Mouse (Mus musculus) forebrain, embryonic 10.5 days (tissue): ENCODE data around the gene Slc47a2. TPM values are rescaled to one million over a fixed set of nuclear protein-coding genes. Genes with fewer than 3 reads are reported as not detected.

Experiments used
- DNase-seq: peaks from one replicate; pipeline ENCODE4 v3.0.0-alpha.2; 2017; ENCODE audit warnings: low spot score; ENCODE audit errors: extremely low spot score
- H3K27ac ChIP-seq: fragments of 300-500 bp; sonication (generic); 2 replicates; pipeline ENCODE4 v1.5.1; 2016; ENCODE audit warnings: mild to moderate bottlenecking
- H3K27me3 ChIP-seq: fragments of 300-500 bp; sonication (generic); 2 replicates; pipeline ENCODE4 v1.6.1; 2016; ENCODE audit warnings: mild to moderate bottlenecking; ENCODE audit not compliant: poor library complexity, severe bottlenecking
- H3K36me3 ChIP-seq: fragments of 300-500 bp; sonication (generic); replicated peaks from 2 replicates; pipeline ENCODE4 v1.6.1; 2016; ENCODE audit warnings: mild to moderate bottlenecking, moderate library complexity
- H3K4me1 ChIP-seq: fragments of 300-500 bp; sonication (generic); 2 replicates; pipeline ENCODE4 v1.6.1; 2016
- H3K4me3 ChIP-seq: fragments of 300-500 bp; sonication (generic); 2 replicates; pipeline ENCODE4 v1.5.1; 2016; ENCODE audit warnings: mild to moderate bottlenecking, moderate library complexity
- H3K9me3 ChIP-seq: fragments of 300-500 bp; sonication (generic); 2 replicates; pipeline ENCODE4 v1.6.1; 2016; ENCODE audit warnings: mild to moderate bottlenecking, moderate library complexity
- WGBS: fragments of 180-500 bp; shearing (Covaris S2); methylation state at CpG from one replicate; pipeline ENCODE4 v1.1.7; 2016; 5-methylcytosine and 5-hydroxymethylcytosine counted together
- polyA plus RNA-seq: library from polyadenylated mRNA; unstranded; fragments of >200 nt; fragmentation: Nextera tagmentation; extraction: Ambion mirVana; gene quantifications from 2 replicates; pipeline ENCODE4 v1.2.1, GENCODE M21; 2016

Slc47a2 gene
- not detected in 2 replicates for polyA plus RNA-seq

DNA sequence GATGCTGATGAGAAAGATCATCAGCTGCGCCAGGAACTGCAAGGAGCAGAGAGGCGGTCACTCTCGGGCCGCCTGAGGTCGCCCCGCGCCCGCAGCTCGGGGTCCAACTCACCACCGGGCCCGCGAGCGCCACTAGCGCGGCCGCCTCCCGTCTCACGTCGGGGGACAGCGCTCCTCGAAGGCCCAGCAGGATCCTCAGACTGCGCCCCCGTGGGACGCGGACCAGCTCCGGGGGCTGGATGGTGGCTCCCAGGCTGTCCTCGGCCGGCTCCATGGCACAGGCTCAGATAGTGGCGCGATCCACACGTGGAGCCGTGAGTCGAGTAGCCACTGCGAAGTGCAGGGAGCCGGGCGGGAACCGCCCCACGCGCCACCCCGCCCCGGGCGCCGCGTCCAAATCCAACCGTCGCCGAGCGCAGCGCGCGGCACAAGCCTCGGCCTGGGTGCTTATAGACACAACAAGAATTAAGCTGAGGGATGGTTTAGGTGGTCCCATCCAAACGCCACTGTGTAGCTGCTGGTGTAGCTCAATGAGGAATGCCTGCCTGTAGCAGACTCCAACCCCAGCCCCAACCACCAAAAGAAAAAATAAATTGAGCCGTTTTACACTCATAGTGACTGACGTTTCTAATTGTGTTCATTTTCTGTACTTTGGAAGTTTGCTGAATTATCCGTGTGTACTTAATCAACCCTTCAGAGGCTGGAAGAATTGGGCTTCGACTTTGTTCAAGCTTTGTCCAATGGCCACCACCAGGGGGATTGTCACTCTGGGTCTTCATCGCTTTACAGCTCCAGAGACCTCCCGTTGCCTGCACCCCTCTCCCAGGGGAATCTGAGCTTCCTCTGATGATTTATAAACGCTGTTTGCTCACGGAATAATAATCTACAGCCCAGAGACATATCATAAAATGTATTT lies at the start of gene Slc47a2:
Gene Slc47a2, minus strand, starts transcription at position 356 of the 916 bp plus-strand sequence.
- peak within 1 kb of the TSS; percentile 35; the same call in 1 of the 2 replicates for H3K27ac ChIP-seq
- 5% methylated on average over 61 of the region's 61 CpGs for WGBS
- peaks cover 73% of the 10 kb centered on the region for H3K27me3 ChIP-seq

DNA sequence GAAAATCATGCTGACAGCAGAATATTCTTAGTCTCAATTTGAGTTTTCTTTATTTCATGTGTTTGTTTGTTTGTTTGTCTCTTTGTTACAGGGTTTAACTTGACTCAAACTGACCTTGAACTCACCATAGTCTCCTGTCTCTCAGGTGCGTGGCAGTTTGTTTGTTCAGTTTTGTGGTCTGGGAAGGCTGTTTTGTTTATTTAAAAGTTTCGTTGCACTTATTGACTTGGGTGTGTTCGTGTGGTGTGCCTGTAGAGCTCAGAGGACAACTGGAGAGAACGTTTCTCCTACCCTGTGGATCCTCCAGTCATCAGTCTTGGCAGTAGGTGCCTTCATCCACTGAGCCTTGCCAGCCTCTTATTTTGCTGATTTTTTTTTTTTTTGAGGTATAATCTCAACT lies 46.3 kb upstream of the Slc47a2 start:
- Histone ChIP-seq H3K36me3 (no peaks in the 10 kb centered on the region), H3K27me3 (no peaks in the 10 kb centered on the region), H3K27ac (no peak overlapping the region), H3K9me3 (peaks cover 8% of the 10 kb centered on the region), H3K4me1 (no peaks in the 10 kb centered on the region), H3K4me3 (no peak overlapping the region)
- no peak for DNase-seq
- WGBS = 86% methylated on average over 4 of the region's 4 CpGs

More for the DNA sequence above, at the start of gene Slc47a2:
- peak; percentile 24 for DNase-seq
- no peaks in the 10 kb centered on the region for H3K9me3 ChIP-seq
- peaks cover 12% of the 10 kb centered on the region for H3K4me1 ChIP-seq
- H3K4me3 ChIP-seq = peak within 1 kb of the TSS; percentile 52
- no peaks in the 10 kb centered on the region for H3K36me3 ChIP-seq

DNA sequence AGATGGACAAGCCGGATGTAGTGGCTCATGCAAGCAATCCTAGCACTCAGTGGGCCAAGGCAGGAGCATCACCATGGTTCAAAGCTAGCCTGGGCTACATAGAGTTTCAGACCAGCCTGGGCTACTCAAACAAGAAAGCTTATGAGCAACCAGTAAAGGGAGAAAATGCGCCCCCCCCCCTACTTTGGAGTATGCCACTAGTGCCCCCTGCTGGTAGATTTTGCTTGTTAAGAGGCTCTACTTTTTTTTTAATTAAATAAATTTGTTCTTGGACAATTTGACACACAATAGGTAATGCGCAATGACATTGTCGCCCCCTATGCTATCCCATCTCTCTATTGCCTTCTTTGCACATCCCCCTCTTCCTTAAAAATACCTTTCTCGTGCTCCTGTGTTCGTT lies 45.4 kb upstream of the Slc47a2 start:
- no peak overlapping the region for H3K4me3 ChIP-seq
- peaks cover 8% of the 10 kb centered on the region for H3K9me3 ChIP-seq
- no peak overlapping the region for H3K27ac ChIP-seq
- no peaks in the 10 kb centered on the region for H3K27me3 ChIP-seq
- no peaks in the 10 kb centered on the region for H3K4me1 ChIP-seq
- no peaks in the 10 kb centered on the region for H3K36me3 ChIP-seq
- DNase-seq = peak; percentile 27
- 70% methylated on average over 6 of the region's 6 CpGs for WGBS

DNA sequence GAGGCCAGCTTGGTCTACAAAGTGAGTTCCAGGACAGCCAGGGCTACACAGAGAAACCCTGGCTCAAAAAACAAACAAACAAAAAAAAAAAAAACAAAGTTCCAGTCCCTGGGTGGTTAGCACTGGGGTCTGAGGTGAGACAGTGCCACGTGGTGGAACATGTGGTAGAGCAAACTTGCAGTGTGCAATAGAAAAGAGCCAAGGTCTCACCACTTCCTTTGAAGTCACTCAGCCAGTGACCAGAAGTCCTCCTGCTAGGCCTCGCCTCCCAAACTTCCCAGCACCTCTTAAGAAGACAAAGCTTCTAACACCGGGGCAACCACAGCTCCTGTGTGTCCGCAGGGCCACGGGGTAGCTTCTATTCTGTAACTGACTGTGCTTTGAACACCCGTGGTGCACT lies 44.6 kb upstream of the Slc47a2 start:
- Histone ChIP-seq H3K4me1 (no peaks in the 10 kb centered on the region), H3K36me3 (no peaks in the 10 kb centered on the region), H3K27me3 (no peaks in the 10 kb centered on the region), H3K27ac (no peak overlapping the region), H3K4me3 (no peak overlapping the region), H3K9me3 (peaks cover 5% of the 10 kb centered on the region)
- no peak for DNase-seq
- WGBS = 79% methylated on average over 6 of the region's 6 CpGs

DNA sequence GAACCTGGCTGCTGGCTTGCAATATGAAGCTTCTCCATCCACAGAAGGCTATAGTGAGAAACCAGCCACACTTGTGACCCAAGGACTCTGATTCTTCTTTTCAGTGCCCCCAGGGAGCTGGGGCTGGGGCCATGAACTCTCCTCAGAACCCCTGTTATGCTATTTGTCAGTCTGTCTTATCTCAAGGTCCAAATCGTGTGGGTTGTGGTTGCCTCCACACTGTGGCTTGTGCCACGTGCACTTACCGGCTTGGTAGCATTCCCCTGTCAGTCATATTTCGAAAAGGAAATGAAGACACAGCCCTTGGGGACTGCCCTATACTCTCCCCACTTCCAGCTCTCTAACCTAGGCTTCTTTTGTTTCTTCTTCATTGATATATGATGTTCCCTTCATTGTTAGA lies 43.1 kb upstream of the Slc47a2 start:
- H3K27me3 ChIP-seq = no peaks in the 10 kb centered on the region
- H3K36me3 ChIP-seq = no peaks in the 10 kb centered on the region
- no peaks in the 10 kb centered on the region for H3K4me1 ChIP-seq
- H3K27ac ChIP-seq = no peak overlapping the region
- H3K4me3 ChIP-seq = no peak overlapping the region
- 88% methylated on average over 4 of the region's 4 CpGs for WGBS
- H3K9me3 ChIP-seq = no peaks in the 10 kb centered on the region
- DNase-seq = no peak

DNA sequence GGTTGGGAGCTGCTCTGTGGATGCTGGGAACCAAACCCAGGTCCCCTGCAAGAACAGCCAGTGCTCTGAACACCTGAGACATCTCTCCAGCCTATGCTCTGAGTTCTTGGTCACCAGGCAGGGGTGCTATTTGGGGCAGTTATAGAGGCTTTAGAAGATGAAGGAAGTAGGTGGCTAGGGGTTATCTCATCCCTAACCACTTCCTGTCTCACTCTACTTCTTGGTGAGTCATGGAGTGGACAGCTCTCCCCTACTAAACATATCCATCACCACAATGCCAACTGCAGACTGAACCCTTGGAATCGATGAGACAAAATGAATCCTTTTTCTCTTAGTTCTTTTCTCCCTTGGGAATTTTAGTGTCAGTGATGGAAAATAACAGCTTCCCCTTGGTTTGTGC lies 38.6 kb upstream of the Slc47a2 start:
- Histone ChIP-seq H3K4me1 (peaks cover 12% of the 10 kb centered on the region), H3K4me3 (no peak overlapping the region), H3K36me3 (no peaks in the 10 kb centered on the region), H3K27ac (no peak overlapping the region), H3K9me3 (no peaks in the 10 kb centered on the region), H3K27me3 (peaks cover 42% of the 10 kb centered on the region)
- no peak for DNase-seq
- WGBS = 95% methylated on average over 1 of the region's 1 CpGs

DNA sequence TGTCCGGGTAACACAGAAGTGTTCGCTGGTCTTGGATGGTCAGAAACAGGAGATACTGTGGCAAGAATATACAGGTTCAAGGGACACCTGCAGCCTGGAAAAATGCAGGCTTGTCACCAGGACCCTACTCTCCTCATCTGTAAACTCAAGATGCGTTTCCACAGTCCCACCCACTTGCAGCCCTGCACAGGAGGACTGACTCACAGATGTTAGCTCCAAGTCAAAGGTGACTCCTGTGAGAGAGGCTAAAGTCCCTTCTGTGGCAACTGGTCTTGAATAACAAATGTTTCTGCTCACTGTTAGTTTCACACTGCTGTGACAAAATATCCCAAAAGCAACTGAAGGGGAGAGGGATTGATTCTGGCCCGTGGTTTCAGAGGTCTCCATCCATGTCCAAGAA lies 36.0 kb upstream of the Slc47a2 start:
- 78% methylated on average over 4 of the region's 4 CpGs for WGBS
- peaks cover 56% of the 10 kb centered on the region for H3K27me3 ChIP-seq

DNA sequence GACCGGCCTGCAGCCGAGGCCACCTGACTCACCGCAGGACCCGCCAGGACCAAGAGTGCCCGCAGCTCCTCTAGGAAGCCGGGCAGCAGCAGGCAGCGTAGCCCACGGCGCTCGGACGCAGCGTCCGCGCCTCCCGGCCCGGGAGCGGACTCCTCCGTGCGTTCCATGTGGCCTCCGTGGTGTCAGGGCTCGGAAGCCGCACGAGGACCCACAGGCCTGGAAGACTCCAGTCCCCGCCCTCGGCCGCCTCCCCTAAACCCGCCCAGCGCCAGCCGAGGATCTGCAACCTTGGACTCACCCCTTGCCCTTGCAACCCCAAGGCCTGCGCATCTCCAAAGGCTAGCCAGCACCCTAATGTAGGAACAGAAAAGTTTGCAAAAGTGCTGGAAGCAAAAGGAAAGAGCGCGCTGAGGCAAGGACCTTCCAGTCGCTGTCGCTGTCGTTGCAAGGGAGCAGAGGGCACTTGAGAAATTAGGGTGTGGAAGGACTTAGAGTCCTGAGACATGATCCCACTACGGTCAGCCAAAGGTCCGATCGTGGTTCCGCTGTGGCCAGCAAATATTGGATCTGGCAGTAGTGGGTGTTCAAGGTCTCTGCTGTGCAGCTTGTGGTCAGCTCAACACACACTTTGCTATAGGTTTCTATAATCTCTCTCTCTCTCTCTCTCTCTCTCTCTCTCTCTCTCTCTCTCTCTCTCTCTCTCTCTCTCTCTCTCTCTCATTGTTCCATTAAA lies 35.4 kb upstream of the Slc47a2 start, which contains the start of gene Slc47a1:
Gene Slc47a1, minus strand, starts transcription at position 465 of the 733 bp plus-strand sequence.
- Histone ChIP-seq H3K4me3 (peak within 1 kb of the TSS; percentile 44), H3K36me3 (no peaks in the 10 kb centered on the region), H3K9me3 (no peaks in the 10 kb centered on the region), H3K27me3 (peaks cover 56% of the 10 kb centered on the region), H3K27ac (no peak within 1 kb of the TSS), H3K4me1 (peaks cover 12% of the 10 kb centered on the region)
- DNase-seq = peak; percentile 18
- 17% methylated on average over 39 of the region's 39 CpGs for WGBS

More for the DNA sequence above, 36.0 kb upstream of the Slc47a2 start:
- DNase-seq = no peak
- Histone ChIP-seq H3K27ac (no peak overlapping the region), H3K36me3 (no peaks in the 10 kb centered on the region), H3K4me3 (no peak overlapping the region), H3K4me1 (peaks cover 12% of the 10 kb centered on the region), H3K9me3 (no peaks in the 10 kb centered on the region)

DNA sequence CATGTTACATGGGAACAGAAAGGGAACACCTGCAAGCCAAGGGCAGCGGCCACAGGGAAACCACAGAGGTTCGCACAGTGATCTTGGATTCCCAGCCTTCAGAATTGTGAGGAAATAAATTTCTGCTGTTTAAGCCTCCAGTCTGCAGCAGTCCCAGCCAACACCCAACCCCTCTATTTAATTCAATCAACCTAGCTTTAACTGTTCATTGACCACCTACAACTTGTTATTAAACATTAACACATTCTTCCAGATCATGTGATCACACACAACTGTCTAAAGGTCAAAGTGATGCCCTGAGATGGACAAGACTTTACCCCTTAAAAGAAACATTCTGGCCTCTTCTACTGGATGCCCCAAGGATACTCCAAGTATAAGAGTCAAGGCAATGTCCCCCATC lies 26.0 kb upstream of the Slc47a2 start:
- Histone ChIP-seq H3K4me1 (no peaks in the 10 kb centered on the region), H3K36me3 (no peaks in the 10 kb centered on the region), H3K27ac (no peak overlapping the region), H3K27me3 (no peaks in the 10 kb centered on the region), H3K9me3 (no peaks in the 10 kb centered on the region), H3K4me3 (no peak overlapping the region)
- DNase-seq = no peak
- 94% methylated on average over 2 of the region's 2 CpGs for WGBS

DNA sequence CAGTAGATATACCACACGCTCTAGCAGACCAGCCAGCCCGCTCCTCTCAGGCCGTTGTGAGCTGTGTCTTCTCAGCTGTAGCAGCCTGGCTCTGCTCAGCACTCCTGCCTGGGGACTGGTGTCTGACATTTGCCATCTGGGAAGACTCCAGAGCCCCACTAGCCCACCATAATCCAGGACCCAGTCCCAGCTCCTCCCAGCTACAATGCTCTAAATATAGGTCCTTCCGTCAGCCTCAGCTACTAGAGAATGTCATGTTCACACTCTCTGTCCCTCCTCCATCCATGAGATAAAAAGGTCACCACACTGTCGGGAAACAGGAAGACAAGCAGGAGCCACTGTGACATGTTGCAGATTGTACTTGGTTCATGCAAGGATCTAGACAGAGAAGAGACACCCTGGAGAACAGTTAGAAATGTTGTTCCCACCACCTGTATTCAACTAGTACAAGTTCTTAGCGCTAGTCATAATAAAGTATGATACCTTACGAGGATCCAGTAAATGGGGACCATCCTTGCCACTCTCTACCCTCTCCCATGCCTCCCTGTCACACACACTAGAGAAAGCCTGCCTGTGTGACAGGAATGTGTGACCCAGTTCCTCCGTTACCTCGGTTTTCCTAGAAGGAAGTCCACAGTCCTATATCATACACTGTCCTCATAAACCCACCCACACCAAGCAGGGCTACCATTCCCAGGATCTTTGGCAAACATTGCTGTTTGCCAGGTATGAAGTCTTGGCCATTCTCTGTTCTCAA lies 24.0 kb upstream of the Slc47a2 start:
- H3K4me1 ChIP-seq = no peaks in the 10 kb centered on the region
- H3K27me3 ChIP-seq = no peaks in the 10 kb centered on the region
- H3K9me3 ChIP-seq = no peaks in the 10 kb centered on the region
- DNase-seq = no peak
- no peak overlapping the region for H3K4me3 ChIP-seq
- no peaks in the 10 kb centered on the region for H3K36me3 ChIP-seq
- WGBS = 88% methylated on average over 9 of the region's 9 CpGs
- no peak overlapping the region for H3K27ac ChIP-seq

DNA sequence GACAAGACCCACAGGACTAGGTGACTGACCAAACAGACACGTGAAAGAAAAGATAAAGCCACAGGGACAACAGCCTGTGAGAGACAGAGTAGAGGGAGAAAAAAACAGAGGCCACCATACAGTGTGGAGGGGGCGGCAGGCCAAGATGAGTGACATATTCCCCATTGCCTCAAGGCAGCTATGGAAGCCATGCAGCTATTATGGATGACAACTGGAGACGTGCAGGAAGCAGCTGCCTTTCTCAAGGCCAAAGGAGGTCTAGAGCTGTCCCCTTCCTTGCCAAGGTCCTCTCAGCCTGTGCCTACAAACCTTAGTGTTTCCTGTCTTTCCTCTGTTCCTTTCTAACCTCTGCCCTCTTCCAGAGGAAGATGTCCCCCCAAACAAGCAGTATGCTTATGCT lies 23.3 kb upstream of the Slc47a2 start:
- DNase-seq = no peak
- Histone ChIP-seq H3K27ac (no peak overlapping the region), H3K4me1 (no peaks in the 10 kb centered on the region), H3K9me3 (no peaks in the 10 kb centered on the region), H3K36me3 (no peaks in the 10 kb centered on the region), H3K4me3 (no peak overlapping the region), H3K27me3 (no peaks in the 10 kb centered on the region)
- WGBS = 75% methylated on average over 3 of the region's 3 CpGs

DNA sequence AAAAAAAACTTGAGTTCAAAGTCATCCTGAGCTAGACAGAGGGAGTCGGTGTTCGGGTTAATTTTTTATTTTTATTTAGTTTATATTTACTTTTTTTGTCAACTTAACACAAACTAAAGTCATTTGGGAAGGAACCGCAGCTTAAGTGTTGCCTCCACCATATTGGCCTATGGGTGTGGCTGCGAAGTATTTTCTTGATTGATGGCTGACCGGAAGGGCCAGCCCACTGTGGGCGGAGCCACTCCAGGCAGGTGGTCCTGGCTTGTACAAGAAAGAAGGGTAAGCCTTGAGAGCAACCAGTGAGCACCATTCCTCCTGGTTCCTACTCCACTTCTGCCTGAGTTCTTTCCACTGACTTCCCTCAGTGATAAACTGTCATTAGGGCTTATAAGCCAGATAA lies 21.4 kb upstream of the Slc47a2 start:
- H3K4me3 ChIP-seq = no peak overlapping the region
- 88% methylated on average over 6 of the region's 6 CpGs for WGBS
- no peaks in the 10 kb centered on the region for H3K4me1 ChIP-seq
- no peak for DNase-seq
- H3K27me3 ChIP-seq = no peaks in the 10 kb centered on the region
- no peaks in the 10 kb centered on the region for H3K9me3 ChIP-seq
- H3K27ac ChIP-seq = no peak overlapping the region
- no peaks in the 10 kb centered on the region for H3K36me3 ChIP-seq
